Mouse (Mus musculus) cerebellum, postnatal 36 days (tissue): ENCODE measurements at regions not wholly inside any gene's neighbourhood (a gene's known extent, or its start where the extent isn't known, plus 50 kb on each side); places are given as distances from the start of the nearest gene placed in this dataset.

Experiments
- DNase-seq, 2 experiments: peaks; one replicate each; pipeline ENCODE4 v3.0.0; 2021 to 2022; ENCODE audit warnings: mixed read lengths in 2 of 2

GRCm38 (mm10) chr1:152313480-152313879 is 73.0 kb downstream of the Tsen15 start:
- no peak for DNase-seq

- DNase-seq = no peak
These were observed 81.0 kb downstream of the Tsen15 start for GRCm38 (mm10) chr1:152305461-152305860.

- peak; percentile 66 to 72 for DNase-seq
These were observed 81.9 kb downstream of the Tsen15 start for GRCm38 (mm10) chr1:152304487-152305130.

- no peak for DNase-seq
These were observed 85.1 kb downstream of the Tsen15 start for GRCm38 (mm10) chr1:152301355-152301754.

- DNase-seq = no peak
These were observed 94.2 kb downstream of the Tsen15 start for GRCm38 (mm10) chr1:152292196-152292736.

GRCm38 (mm10) chr1:152290768-152291167 is 95.7 kb downstream of the Tsen15 start:
- DNase-seq = peak; percentile 84 to 87

- peak; percentile 25 to 41 for DNase-seq
These were observed 98.7 kb downstream of the Tsen15 start for GRCm38 (mm10) chr1:152287566-152288490.

GRCm38 (mm10) chr1:152286677-152287076 is 99.8 kb downstream of the Tsen15 start:
- DNase-seq = no peak

- no peak for DNase-seq
These were observed 104.4 kb downstream of the Tsen15 start for GRCm38 (mm10) chr1:152282106-152282505.

- DNase-seq = no peak
These were observed 105.3 kb downstream of the Tsen15 start for GRCm38 (mm10) chr1:152281201-152281600.

GRCm38 (mm10) chr1:152280014-152280413 is 106.5 kb downstream of the Tsen15 start:
- DNase-seq = no peak

- DNase-seq = no peak
These were observed 111.5 kb downstream of the Tsen15 start for GRCm38 (mm10) chr1:152275011-152275410.

GRCm38 (mm10) chr1:152273430-152273829 is 113.1 kb downstream of the Tsen15 start:
- no peak for DNase-seq

GRCm38 (mm10) chr1:152269936-152270702 is 116.4 kb downstream of the Tsen15 start:
- no peak for DNase-seq

GRCm38 (mm10) chr1:152266390-152266789 is 120.1 kb downstream of the Tsen15 start:
- DNase-seq = no peak

- DNase-seq = no peak
These were observed 121.5 kb downstream of the Tsen15 start for GRCm38 (mm10) chr1:152264981-152265380.

- no peak for DNase-seq
These were observed 125.0 kb downstream of the Tsen15 start for GRCm38 (mm10) chr1:152261472-152261871.

- DNase-seq = no peak
These were observed 125.5 kb downstream of the Tsen15 start for GRCm38 (mm10) chr1:152260950-152261349.

- no peak for DNase-seq
These were observed 128.2 kb downstream of the Tsen15 start for GRCm38 (mm10) chr1:152258258-152258657.

GRCm38 (mm10) chr1:152253906-152254305 is 132.6 kb downstream of the Tsen15 start:
- DNase-seq = no peak

GRCm38 (mm10) chr1:152253486-152253885 is 133.0 kb downstream of the Tsen15 start:
- no peak for DNase-seq

- DNase-seq = no peak
These were observed 133.7 kb downstream of the Tsen15 start for GRCm38 (mm10) chr1:152252658-152253267.
